10 mouse cellular contexts compared by ENCODE assay signal in the genomic region with DNA sequence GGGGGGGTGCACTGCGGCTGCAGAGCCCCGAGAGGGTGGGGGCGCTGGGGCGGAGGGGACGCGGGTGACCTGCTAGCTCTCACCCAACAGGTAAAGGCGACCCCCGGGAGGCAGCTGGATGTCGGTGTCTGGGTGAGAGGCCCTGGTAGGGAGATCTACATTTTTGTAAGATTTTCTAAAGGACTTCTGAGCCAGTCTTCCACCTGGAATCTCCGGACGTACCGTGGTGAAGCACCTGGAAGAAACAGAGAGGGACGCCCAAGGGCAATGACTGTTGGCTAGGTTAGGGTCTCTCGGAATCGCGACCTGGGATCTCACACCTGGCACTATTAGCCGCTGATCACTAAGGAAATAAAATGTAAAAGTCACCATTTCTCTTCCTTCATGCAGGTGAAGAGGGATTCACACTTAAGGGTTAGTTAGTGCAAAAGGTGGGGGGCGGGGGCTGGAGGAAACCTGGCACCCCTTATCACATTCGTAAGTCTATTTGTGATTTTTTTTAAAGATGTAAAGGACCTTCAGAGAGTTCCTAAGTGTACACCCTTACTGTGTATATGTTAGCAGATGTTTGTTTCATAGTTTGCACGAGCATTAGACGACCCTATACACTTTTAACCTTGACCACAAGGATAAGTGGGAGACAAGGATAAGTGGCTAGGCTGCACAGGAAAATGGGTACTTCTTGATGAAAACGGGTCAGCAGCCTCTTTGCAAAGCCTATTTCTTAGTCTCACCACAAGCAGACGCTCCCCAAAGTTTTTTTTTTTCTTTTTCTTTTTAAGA. TPM values are rescaled to one million over a fixed set of nuclear protein-coding genes. Genes with fewer than 3 reads are reported as not detected.
A peak's percentile ranks its signal among the peaks of the same experiment; 100 is the strongest.
DNase-seq lines count a peak whose midpoint lies in the region; ATAC-seq and TF ChIP-seq lines count a peak whose summit lies in the region.
"Had no signal": no experiment of that assay in that cellular context is flagged by ENCODE, and none has a peak within 500 bp of the region (broad histone marks: within the 10 kb centered on the region; RNA-seq: fewer than 3 reads in every experiment).

No protein-coding gene starts in this region.

- peak overlapping the region; percentile 72 for H3K4me2 ChIP-seq in heart, embryonic 13.5 days
- H3K4me2 ChIP-seq in forebrain, embryonic 16.5 days (ENCODE audit: low read length): peak overlapping the region; percentile 85
- peak overlapping the region; percentile 60 for H3K4me2 ChIP-seq in liver, embryonic 15.5 days

- no peak for ATAC-seq in heart, embryonic 13.5 days (ENCODE audit: extremely low read depth, insufficient number of reproducible peaks, low FRiP score, low TSS enrichment)
- no peak for ATAC-seq in forebrain, embryonic 16.5 days
- no peak; the same call in 1 of the 2 replicates for ATAC-seq in liver, embryonic 15.5 days (ENCODE audit: insufficient read depth)

- peak overlapping the region; percentile 95 for H3K9ac ChIP-seq in heart, embryonic 13.5 days
- H3K9ac ChIP-seq in ES-E14 (ENCODE audit: insufficient read depth, low read depth, low read length, poor library complexity, severe bottlenecking): peak overlapping the region; percentile 76; the same call in 1 of the 2 replicates
- peak overlapping the region; percentile 87 for H3K9ac ChIP-seq in forebrain, embryonic 16.5 days (replicated peaks; ENCODE audit: low read depth, low read length)
- H3K9ac ChIP-seq in liver, embryonic 15.5 days: peak overlapping the region; percentile 18; the same call in 1 of the 2 replicates

- peak overlapping the region; percentile 98 for H3K27ac ChIP-seq in heart, embryonic 13.5 days (replicated peaks)
- H3K27ac ChIP-seq in ES-E14 (ENCODE audit: insufficient read depth, low read depth, low read length, poor library complexity, severe bottlenecking): no peak overlapping the region
- peak overlapping the region; percentile 99 for H3K27ac ChIP-seq in forebrain, embryonic 16.5 days (ENCODE audit: low read length)
- peak overlapping the region; percentile 64; the same call in 1 of the 2 replicates for H3K27ac ChIP-seq in liver, embryonic 15.5 days (replicated peaks)
- H3K27ac ChIP-seq: macrophage had no signal

- no peaks in the 10 kb centered on the region for H3K9me3 ChIP-seq in heart, embryonic 13.5 days
- no peaks in the 10 kb centered on the region for H3K9me3 ChIP-seq in ES-E14 (ENCODE audit: control insufficient read depth, insufficient read depth, low read depth, low read length)
- H3K9me3 ChIP-seq in forebrain, embryonic 16.5 days (ENCODE audit: control insufficient read depth, low read length): no peaks in the 10 kb centered on the region
- H3K9me3 ChIP-seq in liver, embryonic 15.5 days (replicated peaks): no peaks in the 10 kb centered on the region

- peaks cover 40% of the 10 kb centered on the region for H3K4me1 ChIP-seq in heart, embryonic 13.5 days
- H3K4me1 ChIP-seq in ES-E14 (ENCODE audit: control insufficient read depth in 2 of 2, insufficient read depth in 2 of 2, low read length in 2 of 2, poor library complexity in 1 of 2): peaks cover 0 to 15% of the 10 kb centered on the region in 2 experiments; a peak in 1 of 4 replicates
- H3K4me1 ChIP-seq in forebrain, embryonic 16.5 days (replicated peaks; ENCODE audit: control insufficient read depth, insufficient read depth, low read length): peaks cover 42% of the 10 kb centered on the region
- H3K4me1 ChIP-seq in liver, embryonic 15.5 days (replicated peaks): peaks cover 7% of the 10 kb centered on the region; the same call in 1 of the 2 replicates

- H3K4me3 ChIP-seq in heart, embryonic 13.5 days: peak overlapping the region; percentile 80
- peak overlapping the region; percentile 85 to 87 for H3K4me3 ChIP-seq in ES-E14 (ENCODE audit: insufficient read depth in 1 of 2, low read depth in 1 of 2, low read length in 2 of 2, poor library complexity in 1 of 2, severe bottlenecking in 1 of 2)
- H3K4me3 ChIP-seq in forebrain, embryonic 16.5 days (replicated peaks; ENCODE audit: low read length): peak overlapping the region; percentile 89
- H3K4me3 ChIP-seq in liver, embryonic 15.5 days (replicated peaks): peak overlapping the region; percentile 47

- H3K27me3 ChIP-seq in heart, embryonic 13.5 days (replicated peaks): peaks cover 50% of the 10 kb centered on the region
- no peaks in the 10 kb centered on the region for H3K27me3 ChIP-seq in forebrain, embryonic 16.5 days (replicated peaks; ENCODE audit: control insufficient read depth, insufficient read depth, low read length)
- peaks cover 82% of the 10 kb centered on the region for H3K27me3 ChIP-seq in liver, embryonic 15.5 days

- peaks cover 23% of the 10 kb centered on the region for H3K36me3 ChIP-seq in heart, embryonic 13.5 days
- H3K36me3 ChIP-seq in ES-E14 (ENCODE audit: control insufficient read depth, insufficient read depth, low read length, poor library complexity, severe bottlenecking): no peaks in the 10 kb centered on the region; the same call in 1 of the 2 replicates
- no peaks in the 10 kb centered on the region for H3K36me3 ChIP-seq in forebrain, embryonic 16.5 days (ENCODE audit: control insufficient read depth, insufficient read depth)
- H3K36me3 ChIP-seq in liver, embryonic 15.5 days (replicated peaks): peaks cover 7% of the 10 kb centered on the region; the same call in 1 of the 2 replicates

- in situ Hi-C loops in ES-E14 (cut with MboI; ENCODE audit: low sequenced_read_pairs in 2 of 2, unreplicated experiment in 2 of 2): loop anchor here in 1 of 2 experiments (25.0 kb wide), 1 partner anchor 980 kb away; no protein-coding TSS in a partner anchor

- under 1% methylated on average over 23 of the region's 23 CpGs for WGBS in heart, embryonic 13.5 days
- WGBS in forebrain, embryonic 16.5 days: 2% methylated on average over 21 of the region's 23 CpGs
- 3% methylated on average over 23 of the region's 23 CpGs for WGBS in liver, embryonic 15.5 days (ENCODE audit: insufficient replicate concordance)

- DNase-seq in heart, adult 9 months (ENCODE audit: low spot score in 2 of 2): no peak
- no peak for DNase-seq in ES-E14 (ENCODE audit: low read depth, low spot score)
- DNase-seq in frontal cortex, adult 2 months (ENCODE audit: extremely low spot score in 1 of 2, low spot score in 1 of 2): no peak
- DNase-seq in layer of hippocampus, postnatal 36 days: no peak
- DNase-seq in yolk sac, embryonic 10.5 days (ENCODE audit: low spot score): no peak

TF ChIP-seq in ES-E14, 5 proteins besides CTCF, POLR2A, EP300 and RAD21:
- TF ChIP-seq CHD2 (IDR thresholded peaks at IDR 0.05; ENCODE audit: low read depth, low read length) (no peak), HCFC1 (IDR thresholded peaks at IDR 0.05; ENCODE audit: borderline replicate concordance, insufficient read depth, low read length) (no peak), ZNF384 (IDR thresholded peaks at IDR 0.05; ENCODE audit: low read depth, low read length) (no peak), ZC3H11A (IDR thresholded peaks at IDR 0.05; ENCODE audit: borderline replicate concordance, low read depth, low read length) (no peak), MAFK (IDR thresholded peaks at IDR 0.05; ENCODE audit: insufficient read depth, low read depth, low read length) (no peak)

RNA-seq across cellular contexts. Expression of a gene that starts 0.9 kb away (rescaled TPM):
- polyA plus RNA-seq in heart, embryonic 13.5 days (2015; fragmentation: Nextera tagmentation; extraction: Ambion mirVana): 9.3 and 9.5 TPM in 2 replicates
- total RNA-seq in ES-E14 (2012; rRNA removed): 3.2 and 8.1 TPM in 2 replicates
- 9.2 and 11.0 TPM in 2 replicates for polyA plus RNA-seq in forebrain, embryonic 16.5 days (2015; fragmentation: Nextera tagmentation; extraction: Ambion mirVana)
- 1.1 and 1.2 TPM in 2 replicates for polyA plus RNA-seq in liver, embryonic 15.5 days (2015; fragmentation: Nextera tagmentation; extraction: Ambion mirVana)
- 8.5 and 9.5 TPM in 2 replicates for polyA plus RNA-seq in frontal cortex, adult 2 months (2012; rRNA removed)
- total RNA-seq in layer of hippocampus, postnatal 36 days (2021): 10 to 100 TPM; 18.2 to 21.4 TPM
- total RNA-seq: common myeloid progenitor, adult 5-6 weeks had no signal
- polyA plus RNA-seq: macrophage had no signal

RNA-seq across cellular contexts. Expression of a gene that starts 24.1 kb away (rescaled TPM):
- polyA plus RNA-seq in heart, embryonic 13.5 days (2015; fragmentation: Nextera tagmentation; extraction: Ambion mirVana): 8.7 and 9.7 TPM in 2 replicates
- total RNA-seq in ES-E14 (2012; rRNA removed): 14.1 and 20.6 TPM in 2 replicates
- polyA plus RNA-seq in forebrain, embryonic 16.5 days (2015; fragmentation: Nextera tagmentation; extraction: Ambion mirVana): 4.6 and 5.8 TPM in 2 replicates
- polyA plus RNA-seq in liver, embryonic 15.5 days (2015; fragmentation: Nextera tagmentation; extraction: Ambion mirVana): 8.6 and 9.2 TPM in 2 replicates
- polyA plus RNA-seq in frontal cortex, adult 2 months (2012; rRNA removed): 6.1 and 7.0 TPM in 2 replicates
- total RNA-seq in layer of hippocampus, postnatal 36 days (2021): 1 to 10 TPM; 7.7 to 7.8 TPM

RNA-seq across cellular contexts. Expression of a gene that starts 59.2 kb away (rescaled TPM):
- polyA plus RNA-seq in heart, embryonic 13.5 days (2015; fragmentation: Nextera tagmentation; extraction: Ambion mirVana): 33.4 and 34.4 TPM in 2 replicates
- total RNA-seq in ES-E14 (2012; rRNA removed): 0.21 and 0.67 TPM in 2 replicates
- 30.1 and 34.5 TPM in 2 replicates for polyA plus RNA-seq in forebrain, embryonic 16.5 days (2015; fragmentation: Nextera tagmentation; extraction: Ambion mirVana)
- polyA plus RNA-seq in liver, embryonic 15.5 days (2015; fragmentation: Nextera tagmentation; extraction: Ambion mirVana): 3.2 and 4.9 TPM in 2 replicates
- polyA plus RNA-seq in frontal cortex, adult 2 months (2012; rRNA removed): 0.04 and 0.10 TPM in 2 replicates
- not detected for total RNA-seq in layer of hippocampus, postnatal 36 days (2021)
- total RNA-seq: common myeloid progenitor, adult 5-6 weeks had no signal
- polyA plus RNA-seq: macrophage had no signal

Comparison
In these comparisons a context has a peak if more than half of its experiments do, and no peak if none do; other contexts are left out.
1. H3K9ac ChIP-seq: peak in every context shown above with its lines; median percentile 95 in heart, embryonic 13.5 days; 87 in forebrain, embryonic 16.5 days; 76 in ES-E14; 18 in liver, embryonic 15.5 days.